Mouse (Mus musculus) left cerebral cortex, adult 8-10 months (tissue): ENCODE data around the gene Cdk11b. TPM values are rescaled to one million over a fixed set of nuclear protein-coding genes. Genes with fewer than 3 reads are reported as not detected.
A peak's percentile ranks its signal among the peaks of the same experiment; 100 is the strongest.
"Not testable (repeated sequence)": the region's sequence is repeated elsewhere in the genome, so short reads cannot be mapped to it uniquely, and the experiment has no call there.

Experiments
- DNase-seq, 2 experiments: peaks; one replicate each; pipeline ENCODE4 v3.0.0; 2022; ENCODE audit warnings: low spot score in 2 of 2
- total RNA-seq, 4 experiments: library from RNA; stranded (reverse); gene quantifications; 2 replicates each; pipeline ENCODE4 v1.2.4; 2022

Gene Cdk11b
- total RNA-seq, 4 experiments from 2014 or later: 40.1 to 55.0 (median 47.1) TPM

DNA sequence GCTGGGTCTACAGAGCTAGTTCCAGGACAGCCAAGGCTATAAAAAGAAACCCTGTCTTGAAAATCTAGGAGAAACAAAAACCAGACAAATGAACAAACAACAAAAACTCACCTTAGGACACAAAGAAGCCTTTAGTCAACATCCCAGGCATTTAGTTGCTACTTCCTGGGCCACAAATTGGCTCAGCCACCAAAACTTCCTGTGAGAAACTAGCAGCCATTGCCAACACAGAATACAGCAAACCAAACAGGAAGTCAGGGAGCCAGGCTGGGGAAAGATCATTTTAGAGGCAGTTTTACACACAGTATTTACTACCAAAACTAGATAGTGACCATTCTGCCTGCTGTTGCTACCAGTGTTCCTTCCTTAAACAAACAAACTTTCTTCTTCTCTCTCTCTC is 42.2 kb downstream of the Cdk11b start:
- DNase-seq: no peak

DNA sequence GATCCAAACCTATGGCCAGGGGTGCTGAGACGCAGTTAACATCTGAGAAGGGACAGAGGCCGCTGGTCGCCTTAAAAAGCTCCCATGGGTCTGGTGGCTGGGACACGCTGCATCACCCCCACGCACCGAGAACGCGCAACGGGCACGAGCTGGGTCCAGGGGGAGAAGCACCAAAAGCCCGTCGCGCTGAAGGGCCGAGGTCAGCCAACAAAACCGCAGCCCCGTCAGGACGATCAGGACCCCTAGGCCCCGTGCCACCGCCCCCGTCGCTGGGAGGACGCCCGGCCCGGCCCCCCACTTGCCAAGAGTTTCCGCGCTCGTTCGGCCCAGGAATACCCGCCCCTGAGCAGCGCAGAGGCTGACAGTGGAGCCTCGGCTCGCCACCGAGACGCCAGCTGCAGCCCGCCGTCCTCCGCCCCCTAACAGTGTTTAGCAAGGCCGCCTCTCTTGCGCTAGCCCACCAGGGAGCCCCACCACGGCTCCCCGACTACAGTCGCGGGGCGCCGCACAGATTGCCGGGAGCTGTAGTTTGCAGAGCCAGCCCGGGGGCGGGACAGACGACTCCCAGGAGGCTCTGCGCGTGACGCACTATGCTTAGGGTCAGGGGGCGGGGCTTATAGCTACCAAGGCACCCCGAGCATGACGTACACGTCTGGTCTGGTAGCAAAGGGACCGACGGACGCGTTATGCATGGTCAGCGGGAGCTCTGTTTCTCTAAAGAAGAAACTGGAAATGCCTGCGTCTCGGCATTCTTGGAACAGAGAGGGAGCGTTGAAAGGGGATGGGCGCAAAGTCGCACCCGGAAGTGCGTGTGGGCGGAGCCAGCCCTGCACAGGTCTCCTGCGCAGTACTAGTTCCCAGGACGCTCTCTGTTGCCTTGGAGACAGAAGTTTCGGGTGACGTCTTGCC is 44.3 kb downstream of the Cdk11b start, which contains the start of gene Mib2:
Mib2 (minus strand) TSS at position 510 of the 909 bp plus-strand sequence.
- peak; percentile 98 for DNase-seq

GRCm38 (mm10) chr4:155669598-155670075 is 45.0 kb downstream of the Cdk11b start:
- DNase-seq: no peak

GRCm38 (mm10) chr4:155670236-155670635 is 45.6 kb downstream of the Cdk11b start:
- DNase-seq: not testable (repeated sequence)

DNA sequence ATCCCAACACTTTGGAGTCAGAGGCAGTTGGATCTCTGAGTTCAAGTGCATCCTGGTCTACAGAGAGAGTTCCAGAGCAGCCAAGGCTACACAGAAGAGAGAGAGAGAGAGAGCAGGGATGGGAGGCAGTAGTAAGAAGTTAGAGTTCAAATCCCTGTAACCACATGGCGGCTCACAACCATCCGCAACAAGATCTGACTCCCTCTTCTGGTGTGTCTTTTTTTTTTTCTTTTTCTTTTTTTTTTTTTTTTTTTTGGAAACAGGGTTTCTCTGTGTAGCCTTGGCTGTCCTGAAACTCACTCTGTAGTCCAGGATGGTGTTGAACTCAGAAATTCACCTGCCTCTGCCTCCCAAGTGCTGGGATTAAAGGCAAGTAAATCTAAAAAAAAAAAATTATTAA is 47.4 kb downstream of the Cdk11b start:
- DNase-seq: no peak

- DNase-seq: no peak
These were observed 51.3 kb downstream of the Cdk11b start for GRCm38 (mm10) chr4:155675991-155676390.

- DNase-seq: not testable (repeated sequence)
These were observed 59.1 kb downstream of the Cdk11b start for GRCm38 (mm10) chr4:155683670-155684277.

DNA sequence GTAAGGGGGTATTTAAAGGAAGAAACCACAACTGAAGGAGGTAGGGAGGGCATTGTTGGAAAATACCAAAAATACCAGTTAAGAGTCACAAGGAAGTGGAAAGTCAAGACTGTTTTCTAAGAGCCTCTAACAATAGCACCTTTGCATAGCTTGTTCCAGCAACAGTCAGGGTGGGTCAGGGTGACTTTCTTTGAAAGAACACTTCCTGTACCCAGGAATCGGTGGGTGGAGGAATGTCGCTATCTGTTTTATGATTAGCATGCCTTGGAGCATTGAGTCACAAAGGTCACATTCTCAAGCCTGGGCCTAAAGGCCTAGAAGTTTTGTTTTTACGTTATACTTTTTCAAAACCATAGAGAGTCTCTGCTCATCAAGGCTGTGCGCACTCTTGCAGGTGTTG is 63.1 kb downstream of the Cdk11b start:
- DNase-seq: not testable (repeated sequence)

DNA sequence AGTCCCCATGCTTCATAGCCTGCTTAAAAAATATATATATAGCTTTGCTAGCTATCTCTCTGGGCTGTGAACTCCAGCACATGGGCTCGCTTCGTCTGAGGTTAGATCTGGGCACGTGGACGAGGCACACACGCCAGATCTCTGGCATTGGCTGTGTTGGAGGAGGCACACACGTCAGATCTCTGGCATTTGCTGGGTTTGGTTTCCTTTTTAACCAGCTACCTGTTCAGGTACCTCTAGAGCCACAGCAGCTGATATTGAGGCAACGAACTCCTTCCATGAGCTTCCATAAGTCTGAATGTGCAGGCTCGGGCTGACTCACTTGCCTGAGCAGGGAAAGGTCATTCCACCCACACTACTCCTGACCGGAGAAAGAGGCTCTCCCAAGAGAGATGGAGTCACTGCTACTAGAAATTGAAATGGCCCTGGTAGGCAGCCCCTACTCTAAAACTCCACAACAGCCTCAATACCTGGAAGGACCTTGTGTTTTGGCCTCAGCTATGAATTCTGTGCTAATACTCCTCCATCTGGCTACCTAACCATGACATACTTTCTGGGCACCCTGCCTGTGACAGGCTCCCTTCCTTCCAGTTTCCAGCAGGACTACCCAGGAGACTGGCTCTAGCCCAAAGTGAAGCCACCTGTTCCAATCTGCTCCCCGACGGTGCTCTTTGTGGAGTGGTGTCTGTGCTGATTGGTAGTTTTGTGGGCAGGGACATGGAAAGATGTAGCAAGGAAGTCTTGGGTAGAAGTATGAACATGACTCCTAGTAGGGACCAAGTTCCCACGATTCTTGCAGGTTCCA is 66.1 kb downstream of the Cdk11b start:
- DNase-seq: peak in 1 of 2 experiments; percentile 32

DNA sequence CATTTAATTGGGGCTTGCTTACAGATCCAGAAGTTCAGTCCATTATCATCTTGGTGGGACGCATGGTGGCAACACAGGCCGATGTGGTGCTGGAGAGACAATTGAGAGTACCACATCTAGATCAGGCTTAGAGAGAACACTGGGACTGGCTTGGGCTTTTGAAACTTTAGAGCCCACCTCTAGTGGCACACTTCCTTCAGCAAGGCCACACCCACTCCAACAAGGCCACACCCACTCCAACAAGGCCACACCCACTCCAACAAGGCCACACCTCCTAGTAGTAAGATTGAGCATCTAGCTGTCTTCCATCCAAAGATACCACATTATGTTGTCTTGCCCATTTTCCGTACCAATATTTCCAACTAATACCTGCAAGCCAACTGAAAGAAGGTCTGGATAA is 67.8 kb downstream of the Cdk11b start:
- no peak for DNase-seq

DNA sequence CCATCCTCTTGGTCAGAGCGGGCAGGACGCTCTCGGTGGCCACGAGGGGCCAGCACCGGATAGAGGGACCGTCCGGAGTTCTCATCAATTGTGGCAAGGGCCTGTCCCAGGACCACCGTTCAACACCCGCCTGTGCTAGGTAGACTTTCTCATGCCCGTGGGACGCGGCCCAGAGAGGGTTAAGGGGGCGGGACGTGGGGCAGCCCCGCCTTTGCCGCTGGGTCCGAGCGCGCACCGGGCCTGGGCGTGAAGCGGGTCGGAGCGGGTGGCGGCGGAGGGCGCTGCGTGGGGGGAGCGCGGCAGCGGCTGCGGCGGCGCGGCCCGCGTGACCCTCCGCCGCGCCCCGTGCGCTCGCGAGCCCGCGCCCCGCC is 69.4 kb downstream of the Cdk11b start, which contains the start of gene Fndc10:
Fndc10 (plus strand) TSS at position 232 of the 371 bp plus-strand sequence.
- peak; percentile 63 to 78 for DNase-seq

DNA sequence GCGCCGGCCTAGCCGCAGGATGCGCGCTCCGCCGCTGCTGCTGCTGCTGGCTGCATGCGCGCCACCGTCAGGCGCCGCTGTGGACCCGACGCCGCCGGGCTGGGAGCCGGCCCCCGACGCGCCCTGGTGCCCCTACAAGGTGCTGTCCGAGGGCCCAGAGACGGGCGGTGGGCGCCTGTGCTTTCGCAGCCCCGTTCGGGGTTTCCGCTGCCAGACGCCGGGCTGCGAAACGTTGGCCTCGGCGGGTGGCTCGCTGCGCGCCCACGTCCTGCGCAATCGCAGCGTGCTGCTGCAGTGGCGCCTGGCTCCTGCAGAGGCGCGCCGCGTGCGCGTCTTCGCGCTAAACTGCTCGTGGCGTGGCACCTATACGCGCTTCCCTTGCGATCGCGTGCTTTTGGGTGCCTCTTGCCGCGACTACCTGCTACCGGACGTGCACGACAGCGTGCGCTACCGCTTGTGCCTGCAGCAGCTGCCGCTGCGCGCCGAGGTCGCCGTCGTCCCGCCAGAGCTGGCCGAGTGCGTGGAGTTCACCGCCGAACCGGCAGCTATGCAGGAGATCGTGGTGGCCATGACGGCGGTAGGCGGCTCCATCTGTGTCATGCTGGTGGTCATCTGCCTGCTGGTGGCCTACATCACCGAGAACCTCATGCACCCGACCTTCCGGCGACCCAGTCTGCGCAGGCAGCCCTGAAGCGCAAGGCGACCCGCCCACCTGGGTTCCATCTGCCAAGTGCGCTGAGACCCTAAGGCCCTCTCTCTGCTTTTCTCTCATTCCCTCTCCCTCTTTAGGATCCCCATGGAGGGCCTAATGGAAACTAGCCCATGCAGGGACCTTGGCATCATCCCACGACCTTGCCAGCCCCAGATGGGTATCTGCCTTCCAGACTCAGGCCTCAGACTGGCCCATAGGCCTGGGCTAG is 70.1 kb downstream of the Cdk11b start:
- DNase-seq: peak; percentile 71 to 82

DNA sequence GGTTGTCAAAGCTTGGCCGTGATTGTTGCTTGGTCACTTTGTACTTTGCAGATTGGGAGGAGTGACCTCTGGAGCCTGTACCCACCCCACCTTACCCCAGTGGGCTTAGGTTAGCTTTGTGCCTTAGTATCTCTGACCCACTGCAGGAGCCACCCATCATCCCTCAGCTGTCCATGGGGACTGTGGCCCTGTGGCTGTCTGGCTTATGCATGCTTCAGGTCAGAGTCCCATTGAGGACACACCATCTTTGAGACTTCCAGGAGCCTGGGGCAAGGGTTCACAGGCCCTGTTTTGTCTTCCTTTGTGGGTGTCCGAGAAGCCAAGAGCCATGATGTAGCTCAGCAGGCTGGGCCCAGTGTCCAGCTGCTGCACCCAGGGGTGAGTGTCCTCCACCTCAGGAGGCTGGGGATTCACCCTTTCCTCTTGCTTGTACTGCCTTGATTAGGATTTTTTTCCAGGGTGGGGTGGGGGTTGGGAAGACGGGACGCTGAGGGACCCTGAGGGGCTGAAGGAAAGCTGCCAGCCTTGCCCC is 70.9 kb downstream of the Cdk11b start:
- DNase-seq: no peak

DNA sequence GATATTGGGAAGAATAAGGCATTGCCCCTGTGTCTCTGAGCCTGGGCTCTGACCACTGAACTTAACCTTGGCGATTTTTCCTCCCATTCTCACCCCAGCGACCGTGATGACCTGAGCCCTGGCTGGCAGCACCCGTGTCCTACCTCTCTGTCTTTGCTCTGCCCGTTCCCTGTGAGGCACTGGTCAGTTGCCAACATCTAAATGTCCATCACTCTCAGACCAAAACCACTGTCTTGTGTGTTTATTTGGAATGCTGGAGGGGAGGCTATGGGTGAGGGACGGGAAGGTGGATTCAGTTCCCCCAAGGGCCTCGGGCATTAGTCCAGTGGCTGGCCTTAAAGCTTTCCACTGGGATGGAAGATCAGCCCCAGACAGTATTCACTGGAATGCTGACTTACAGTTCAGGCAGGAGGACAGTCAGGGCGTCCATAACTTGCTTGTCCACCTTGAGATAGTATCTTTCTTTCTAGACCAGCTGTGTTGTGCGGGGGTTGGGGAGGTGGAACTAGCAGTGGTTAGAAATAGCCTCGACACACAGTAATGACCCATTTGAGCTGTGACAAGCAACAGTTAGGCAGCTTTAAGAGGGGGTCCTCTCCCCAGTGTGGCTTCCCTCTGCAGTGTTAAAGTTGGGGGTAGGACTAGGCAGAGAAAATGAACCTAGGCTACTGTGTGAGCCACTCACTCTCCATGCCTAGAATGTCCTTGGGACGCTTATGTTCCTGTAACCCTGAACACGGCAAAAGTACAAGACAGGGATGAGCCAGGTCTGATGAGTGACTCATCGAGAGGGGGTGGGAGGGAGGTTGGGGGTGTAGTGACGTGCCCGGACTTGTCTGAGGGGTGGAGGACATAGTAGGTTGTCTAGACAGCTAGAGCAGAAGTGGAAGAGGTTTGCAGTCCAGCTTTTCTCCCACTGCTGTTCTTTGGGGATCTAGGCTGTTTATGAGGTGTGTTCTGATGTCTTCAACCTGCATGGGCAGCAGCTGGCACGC is 71.9 kb downstream of the Cdk11b start:
- DNase-seq: no peak

Other genes starting within 250 kb of the Cdk11b start
- 10 to 100 TPM; 75.3 to 88.7 (median 81.9) TPM for gene Gabrd, start 226.7 kb upstream of the Cdk11b start, total RNA-seq
- 10 to 100 TPM; 13.3 to 18.2 (median 15.7) TPM for gene Cfap74, start 215.7 kb upstream of the Cdk11b start, total RNA-seq
- gene Tmem52, start 155.7 kb upstream of the Cdk11b start, total RNA-seq: 1 to 10 TPM in 3 of 4 experiments, under 1 TPM in 1; 0.41 to 2.0 (median 1.7) TPM
- 100 to 1,000 TPM; 790 to 898 (median 858) TPM for gene Gnb1, start 133.5 kb upstream of the Cdk11b start, total RNA-seq
- 10 to 100 TPM; 43.2 to 55.5 (median 52.6) TPM for gene Nadk, start 62.5 kb upstream of the Cdk11b start, total RNA-seq
- 10 to 100 TPM; 42.9 to 50.6 (median 43.8) TPM for gene Slc35e2, start 23.4 kb upstream of the Cdk11b start, total RNA-seq
- gene Gm10563, start 20.6 kb downstream of the Cdk11b start, total RNA-seq: not detected
- 1 to 10 TPM in 3 of 4 experiments, under 1 TPM in 1; 0.99 to 2.8 (median 2.1) TPM for gene Mmp23, start 28.5 kb downstream of the Cdk11b start, total RNA-seq
- gene Mib2, start 44.3 kb downstream of the Cdk11b start, total RNA-seq: 100 to 1,000 TPM; 108 to 124 (median 117) TPM
- 10 to 100 TPM; 31.6 to 37.7 (median 34.7) TPM for gene Fndc10, start 69.5 kb downstream of the Cdk11b start, total RNA-seq
- 100 to 1,000 TPM in 2 of 4 experiments, 10 to 100 TPM in 2; 91.0 to 111 (median 98.8) TPM for gene Ssu72, start 79.9 kb downstream of the Cdk11b start, total RNA-seq
- gene Tmem240, start 109.9 kb downstream of the Cdk11b start, total RNA-seq: 10 to 100 TPM; 43.9 to 53.3 (median 48.9) TPM
- gene Atad3a, start 136.2 kb downstream of the Cdk11b start, total RNA-seq: 10 to 100 TPM; 41.3 to 55.7 (median 51.1) TPM
- 10 to 100 TPM; 14.0 to 14.9 (median 14.4) TPM for gene Vwa1, start 149.8 kb downstream of the Cdk11b start, total RNA-seq
- 10 to 100 TPM; 35.4 to 43.6 (median 36.6) TPM for gene Tmem88b, start 161.0 kb downstream of the Cdk11b start, total RNA-seq
- gene Ankrd65, start 165.6 kb downstream of the Cdk11b start, total RNA-seq: under 1 TPM in 1 of 4 experiments, not detected in 3; 0.35 TPM
- 10 to 100 TPM; 75.3 to 87.1 (median 84.7) TPM for gene Mrpl20, start 178.0 kb downstream of the Cdk11b start, total RNA-seq
- gene Ccnl2, start 187.6 kb downstream of the Cdk11b start, total RNA-seq: 10 to 100 TPM; 54.7 to 60.9 (median 57.6) TPM
- gene Aurkaip1, start 206.4 kb downstream of the Cdk11b start, total RNA-seq: 100 to 1,000 TPM; 101 to 109 (median 102) TPM
- gene Mxra8, start 214.8 kb downstream of the Cdk11b start, total RNA-seq: 10 to 100 TPM in 1 of 4 experiments, 1 to 10 TPM in 3; 8.9 to 10.3 (median 9.3) TPM
- 10 to 100 TPM; 81.1 to 86.5 (median 81.4) TPM for gene Dvl1, start 222.5 kb downstream of the Cdk11b start, total RNA-seq
- gene Tas1r3, start 238.5 kb downstream of the Cdk11b start, total RNA-seq: under 1 TPM in 2 of 4 experiments, not detected in 2; 0.30 to 0.39 TPM
- 10 to 100 TPM; 30.1 to 48.4 (median 33.7) TPM for gene Cptp, start 244.6 kb downstream of the Cdk11b start, total RNA-seq
- 10 to 100 TPM; 26.8 to 32.6 (median 30.0) TPM for gene Ints11, start 244.7 kb downstream of the Cdk11b start, total RNA-seq